Mouse (Mus musculus): ENCODE results near the gene Cdc45. TPM values are rescaled to one million over a fixed set of nuclear protein-coding genes. Genes with fewer than 3 reads are reported as not detected.
A peak's percentile ranks its signal among the peaks of the same experiment; 100 is the strongest.

The Cdc45 gene
- polyA plus RNA-seq, 1 experiment from 2014 or later: 43.8 TPM

DNA sequence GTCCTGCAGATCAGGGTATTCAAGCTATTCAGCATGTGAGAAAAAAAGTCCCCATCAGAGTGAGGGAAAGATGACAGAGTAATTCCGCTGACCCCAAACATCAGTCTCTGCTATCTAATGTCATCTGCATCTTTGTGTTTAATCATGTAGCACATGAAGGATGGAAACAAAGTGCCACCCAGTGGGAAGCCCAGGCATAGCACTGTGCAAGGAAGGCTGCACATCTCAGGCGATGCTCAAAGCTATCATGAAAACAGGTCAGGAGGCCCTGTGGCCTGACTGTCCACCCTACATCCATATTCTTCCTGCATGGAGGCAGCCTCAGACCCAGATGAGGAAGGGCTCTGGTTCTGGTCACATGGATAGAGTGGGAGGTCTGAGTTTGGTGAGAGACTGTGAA, 12.9 kb downstream of the Cdc45 start:
- H3K4me3 ChIP-seq (ENCODE audit: low read depth, low read length): no peak overlapping the region
- no peaks in the 10 kb centered on the region for H3K9me3 ChIP-seq (ENCODE audit: control insufficient read depth, low read depth, low read length)
- no peaks in the 10 kb centered on the region for H3K27me3 ChIP-seq (ENCODE audit: control insufficient read depth, insufficient read depth, low read length)
- no peak for ATAC-seq (ENCODE audit: insufficient number of reproducible peaks, insufficient read depth, low FRiP score, low read depth)
- H3K36me3 ChIP-seq (ENCODE audit: control insufficient read depth, insufficient read depth, low read length): peaks cover 43% of the 10 kb centered on the region
- H3K27ac ChIP-seq (ENCODE audit: low read length): no peak overlapping the region
- 82% methylated on average over 2 of the region's 2 CpGs for WGBS
- H3K4me1 ChIP-seq (ENCODE audit: control insufficient read depth, insufficient read depth, low read length): no peaks in the 10 kb centered on the region
- no peak overlapping the region for H3K9ac ChIP-seq (replicated peaks; ENCODE audit: low read depth, low read length)
- no peak overlapping the region for H3K4me2 ChIP-seq (replicated peaks; ENCODE audit: low read depth, low read length)

DNA sequence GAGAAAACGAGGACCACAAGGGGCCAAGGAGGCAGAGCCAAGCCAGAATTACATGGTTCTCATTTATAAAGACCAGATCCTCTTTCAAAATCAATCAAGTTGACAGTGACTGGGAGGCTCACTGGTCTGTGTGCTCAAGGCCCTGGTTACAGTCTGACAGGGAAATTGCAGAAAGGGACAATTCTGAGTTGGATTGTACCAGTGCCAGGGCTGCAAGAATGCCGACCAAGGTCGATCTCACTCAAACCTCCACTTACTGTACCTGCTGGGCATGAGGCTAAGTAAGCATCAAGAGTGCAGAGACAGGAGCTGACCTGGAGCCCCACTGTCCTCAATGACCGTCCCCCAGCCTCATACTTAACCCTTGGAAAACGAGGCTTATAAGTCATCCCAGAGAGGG, 13.6 kb downstream of the Cdc45 start:
- ATAC-seq (ENCODE audit: insufficient number of reproducible peaks, insufficient read depth, low FRiP score, low read depth): no peak
- H3K9me3 ChIP-seq (ENCODE audit: control insufficient read depth, low read depth, low read length): no peaks in the 10 kb centered on the region
- H3K27ac ChIP-seq (ENCODE audit: low read length): no peak overlapping the region
- H3K27me3 ChIP-seq (ENCODE audit: control insufficient read depth, insufficient read depth, low read length): no peaks in the 10 kb centered on the region
- H3K9ac ChIP-seq (replicated peaks; ENCODE audit: low read depth, low read length): no peak overlapping the region
- 89% methylated on average over 5 of the region's 5 CpGs for WGBS
- H3K4me3 ChIP-seq (ENCODE audit: low read depth, low read length): no peak overlapping the region
- no peaks in the 10 kb centered on the region for H3K4me1 ChIP-seq (ENCODE audit: control insufficient read depth, insufficient read depth, low read length)
- no peak overlapping the region for H3K4me2 ChIP-seq (replicated peaks; ENCODE audit: low read depth, low read length)
- peaks cover 46% of the 10 kb centered on the region for H3K36me3 ChIP-seq (ENCODE audit: control insufficient read depth, insufficient read depth, low read length)

DNA sequence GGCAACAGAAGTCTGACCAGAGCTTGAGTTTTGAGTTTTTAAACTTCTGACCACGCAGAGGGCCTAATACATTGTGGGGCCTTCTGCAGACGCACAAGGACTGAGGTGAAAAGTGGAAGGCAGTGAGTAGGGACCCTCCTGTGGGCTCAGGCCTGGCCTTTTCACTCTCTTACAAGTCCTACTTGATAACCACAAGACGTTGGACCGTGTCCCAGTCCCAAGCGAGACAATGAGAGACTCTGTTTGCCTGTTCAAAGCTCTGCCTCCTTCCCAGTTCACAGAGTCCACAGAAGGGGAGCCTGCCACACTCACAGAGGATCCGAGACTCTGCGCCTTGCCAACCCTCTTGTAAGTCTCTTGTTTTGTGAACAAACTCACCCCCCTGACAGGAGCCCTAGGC, 15.1 kb downstream of the Cdc45 start:
- Histone ChIP-seq H3K27ac (ENCODE audit: low read length) (no peak overlapping the region), H3K4me1 (ENCODE audit: control insufficient read depth, insufficient read depth, low read length) (no peaks in the 10 kb centered on the region), H3K4me3 (ENCODE audit: low read depth, low read length) (no peak overlapping the region), H3K4me2 (replicated peaks; ENCODE audit: low read depth, low read length) (no peak overlapping the region), H3K36me3 (ENCODE audit: control insufficient read depth, insufficient read depth, low read length) (peaks cover 48% of the 10 kb centered on the region), H3K9ac (replicated peaks; ENCODE audit: low read depth, low read length) (no peak overlapping the region), H3K27me3 (ENCODE audit: control insufficient read depth, insufficient read depth, low read length) (no peaks in the 10 kb centered on the region), H3K9me3 (ENCODE audit: control insufficient read depth, low read depth, low read length) (no peaks in the 10 kb centered on the region)
- WGBS: 89% methylated on average over 7 of the region's 7 CpGs
- ATAC-seq (ENCODE audit: insufficient number of reproducible peaks, insufficient read depth, low FRiP score, low read depth): no peak

DNA sequence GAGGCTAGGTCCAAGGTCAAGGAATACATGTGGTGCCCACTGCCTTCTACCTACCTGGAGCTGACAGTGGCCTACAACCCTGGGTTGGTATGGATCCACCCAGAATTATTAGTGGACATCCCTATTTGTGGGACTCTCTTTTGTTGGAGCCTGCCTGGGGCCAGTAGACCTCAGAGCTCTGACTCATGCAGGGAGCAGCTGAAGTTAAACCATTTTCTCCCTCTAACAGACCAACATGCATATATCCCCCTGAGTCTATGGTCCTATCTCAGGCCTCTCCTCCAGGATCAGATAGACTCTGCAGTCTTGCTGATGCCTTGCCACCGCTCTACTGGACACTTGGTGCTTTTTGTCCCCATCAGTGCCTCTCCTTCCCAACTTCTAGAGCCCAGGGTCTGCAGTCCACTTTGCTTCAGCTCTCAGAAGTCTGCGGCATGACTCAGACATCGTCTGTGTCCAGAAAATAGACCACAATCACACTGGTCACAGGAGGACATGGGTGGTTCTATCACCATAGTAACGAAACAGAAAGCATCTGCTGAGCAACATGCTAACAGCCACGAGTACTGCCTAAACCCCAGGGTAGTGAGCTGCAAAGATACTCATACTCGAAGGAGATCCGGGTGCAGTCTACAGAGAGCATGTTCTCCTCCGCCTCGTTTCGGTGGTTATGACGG, 16.4 kb downstream of the Cdc45 start:
- H3K9ac ChIP-seq (replicated peaks; ENCODE audit: low read depth, low read length): no peak overlapping the region
- no peak overlapping the region for H3K27ac ChIP-seq (ENCODE audit: low read length)
- no peak overlapping the region for H3K4me2 ChIP-seq (replicated peaks; ENCODE audit: low read depth, low read length)
- H3K36me3 ChIP-seq (ENCODE audit: control insufficient read depth, insufficient read depth, low read length): peaks cover 43% of the 10 kb centered on the region
- H3K27me3 ChIP-seq (ENCODE audit: control insufficient read depth, insufficient read depth, low read length): no peaks in the 10 kb centered on the region
- 92% methylated on average over 11 of the region's 11 CpGs for WGBS
- no peaks in the 10 kb centered on the region for H3K4me1 ChIP-seq (ENCODE audit: control insufficient read depth, insufficient read depth, low read length)
- no peaks in the 10 kb centered on the region for H3K9me3 ChIP-seq (ENCODE audit: control insufficient read depth, low read depth, low read length)
- no peak overlapping the region for H3K4me3 ChIP-seq (ENCODE audit: low read depth, low read length)
- ATAC-seq (ENCODE audit: insufficient number of reproducible peaks, insufficient read depth, low FRiP score, low read depth): no peak

DNA sequence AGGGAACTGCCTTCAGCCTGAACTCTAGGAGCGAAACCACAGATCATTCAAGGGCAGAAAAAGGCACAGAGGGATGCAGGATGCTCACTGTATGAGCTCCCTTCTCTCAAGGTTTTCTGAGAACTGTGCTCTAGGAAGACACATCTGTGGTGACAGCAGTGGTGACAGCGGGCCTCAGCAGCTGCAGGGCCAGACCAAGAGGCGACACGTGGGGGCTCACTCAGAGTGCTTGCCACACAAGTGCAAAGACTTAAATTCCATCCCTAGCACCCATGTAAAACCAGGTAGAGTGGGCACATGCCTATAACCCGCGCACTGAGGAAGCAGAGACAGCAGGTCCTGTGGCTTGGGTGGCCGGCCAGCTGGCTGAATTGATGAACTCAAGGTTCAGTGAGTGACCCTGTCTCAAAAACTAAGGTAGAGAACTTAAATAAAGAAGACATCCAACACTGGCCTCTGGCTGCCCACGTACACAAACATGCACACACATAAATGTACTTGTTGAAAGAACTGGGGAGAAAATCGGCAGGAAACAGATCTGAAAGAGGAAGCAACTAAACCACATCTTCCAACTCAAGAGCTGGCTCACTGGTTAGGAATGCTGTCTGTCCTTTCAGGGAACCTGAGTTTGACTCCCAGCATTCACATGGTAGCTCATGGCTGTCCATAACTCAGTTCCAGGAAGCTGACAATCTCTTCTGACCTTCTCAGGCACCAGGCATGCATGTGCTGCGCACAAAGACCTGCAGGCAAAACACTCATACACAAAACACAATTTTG, 23.0 kb downstream of the Cdc45 start:
- Histone ChIP-seq H3K9ac (replicated peaks; ENCODE audit: low read depth, low read length) (no peak overlapping the region), H3K27me3 (ENCODE audit: control insufficient read depth, insufficient read depth, low read length) (no peaks in the 10 kb centered on the region), H3K27ac (ENCODE audit: low read length) (no peak overlapping the region), H3K4me2 (replicated peaks; ENCODE audit: low read depth, low read length) (no peak overlapping the region), H3K36me3 (ENCODE audit: control insufficient read depth, insufficient read depth, low read length) (peaks cover 28% of the 10 kb centered on the region), H3K4me1 (ENCODE audit: control insufficient read depth, insufficient read depth, low read length) (no peaks in the 10 kb centered on the region), H3K4me3 (ENCODE audit: low read depth, low read length) (no peak overlapping the region), H3K9me3 (ENCODE audit: control insufficient read depth, low read depth, low read length) (no peaks in the 10 kb centered on the region)
- WGBS: 85% methylated on average over 10 of the region's 10 CpGs
- ATAC-seq (ENCODE audit: insufficient number of reproducible peaks, insufficient read depth, low FRiP score, low read depth): no peak

DNA sequence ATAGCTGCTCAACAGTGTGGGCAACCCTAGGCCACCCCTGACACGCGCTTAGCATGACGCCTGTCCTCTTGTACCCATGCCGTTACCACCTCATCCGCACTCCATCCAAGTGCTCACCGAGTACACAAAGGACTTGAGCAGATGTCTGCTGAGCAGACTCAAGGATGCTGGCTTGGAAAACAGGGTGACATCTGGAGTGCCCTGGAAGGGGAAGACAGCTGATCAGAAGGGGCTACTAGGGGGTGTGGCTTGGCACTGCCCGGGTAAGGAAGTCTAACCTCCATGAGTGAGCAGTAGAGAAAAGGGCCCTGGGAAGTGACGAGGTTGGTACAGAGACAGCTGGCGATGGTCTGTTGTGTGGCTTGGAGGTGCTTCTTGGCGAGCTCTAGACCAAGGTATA, 25.1 kb downstream of the Cdc45 start:
- ATAC-seq (ENCODE audit: insufficient number of reproducible peaks, insufficient read depth, low FRiP score, low read depth): no peak
- Histone ChIP-seq H3K27me3 (ENCODE audit: control insufficient read depth, insufficient read depth, low read length) (no peaks in the 10 kb centered on the region), H3K27ac (ENCODE audit: low read length) (no peak overlapping the region), H3K36me3 (ENCODE audit: control insufficient read depth, insufficient read depth, low read length) (peaks cover 31% of the 10 kb centered on the region), H3K9ac (replicated peaks; ENCODE audit: low read depth, low read length) (no peak overlapping the region), H3K4me1 (ENCODE audit: control insufficient read depth, insufficient read depth, low read length) (no peaks in the 10 kb centered on the region), H3K4me3 (ENCODE audit: low read depth, low read length) (no peak overlapping the region), H3K9me3 (ENCODE audit: control insufficient read depth, low read depth, low read length) (no peaks in the 10 kb centered on the region), H3K4me2 (replicated peaks; ENCODE audit: low read depth, low read length) (no peak overlapping the region)
- 92% methylated on average over 10 of the region's 10 CpGs for WGBS

DNA sequence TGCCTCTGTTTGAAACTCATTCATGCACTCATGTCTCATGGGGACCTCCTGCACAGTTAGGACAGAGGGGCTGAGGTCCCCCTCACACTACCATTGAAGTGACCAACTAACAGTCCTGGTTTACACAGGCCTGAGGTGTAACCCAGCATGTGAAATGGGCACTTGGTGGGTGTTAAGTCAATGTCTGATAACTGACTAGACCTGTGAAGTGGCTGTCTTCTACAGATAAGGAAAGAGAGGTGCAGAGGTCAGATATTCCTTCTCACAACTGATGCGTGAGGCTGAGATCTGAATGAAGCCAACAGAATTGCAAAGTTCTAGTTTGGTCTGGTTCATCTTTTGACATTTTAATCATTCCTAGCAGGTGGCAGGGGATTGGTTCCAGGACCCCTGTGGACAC, 26.3 kb downstream of the Cdc45 start:
- H3K4me2 ChIP-seq (replicated peaks; ENCODE audit: low read depth, low read length): no peak overlapping the region
- H3K9ac ChIP-seq (replicated peaks; ENCODE audit: low read depth, low read length): no peak overlapping the region
- H3K4me3 ChIP-seq (ENCODE audit: low read depth, low read length): no peak overlapping the region
- peaks cover 31% of the 10 kb centered on the region for H3K36me3 ChIP-seq (ENCODE audit: control insufficient read depth, insufficient read depth, low read length)
- no peak overlapping the region for H3K27ac ChIP-seq (ENCODE audit: low read length)
- ATAC-seq (ENCODE audit: insufficient number of reproducible peaks, insufficient read depth, low FRiP score, low read depth): 0 out of 2 replicates have a peak, but pooled peaks have one; percentile 6
- H3K27me3 ChIP-seq (ENCODE audit: control insufficient read depth, insufficient read depth, low read length): no peaks in the 10 kb centered on the region
- no peaks in the 10 kb centered on the region for H3K4me1 ChIP-seq (ENCODE audit: control insufficient read depth, insufficient read depth, low read length)
- no peaks in the 10 kb centered on the region for H3K9me3 ChIP-seq (ENCODE audit: control insufficient read depth, low read depth, low read length)
- WGBS: 98% methylated on average over 1 of the region's 1 CpGs

DNA sequence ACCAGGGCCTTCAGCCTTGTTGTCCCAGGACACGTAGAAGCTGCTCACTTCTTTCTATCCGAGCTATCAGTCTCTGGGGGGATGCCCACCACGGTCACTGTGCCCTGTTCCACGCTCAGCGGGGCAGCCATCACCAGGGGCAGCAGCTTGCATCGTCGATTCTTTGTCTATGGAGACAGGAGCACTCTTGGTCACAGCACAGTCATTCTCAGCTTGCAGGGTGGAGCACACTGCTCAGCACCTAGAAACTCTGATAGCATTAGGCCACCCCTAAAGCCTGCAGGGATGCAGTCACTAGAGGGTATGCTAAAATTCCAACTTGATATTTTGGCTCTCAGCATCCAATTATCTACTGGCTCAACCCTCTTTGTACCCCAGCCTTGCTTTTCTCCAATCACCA, 26.8 kb downstream of the Cdc45 start:
- H3K36me3 ChIP-seq (ENCODE audit: control insufficient read depth, insufficient read depth, low read length): peaks cover 27% of the 10 kb centered on the region
- no peak overlapping the region for H3K4me3 ChIP-seq (ENCODE audit: low read depth, low read length)
- no peaks in the 10 kb centered on the region for H3K27me3 ChIP-seq (ENCODE audit: control insufficient read depth, insufficient read depth, low read length)

More for the DNA sequence above, 26.8 kb downstream of the Cdc45 start:
- no peaks in the 10 kb centered on the region for H3K4me1 ChIP-seq (ENCODE audit: control insufficient read depth, insufficient read depth, low read length)
- H3K27ac ChIP-seq (ENCODE audit: low read length): no peak overlapping the region
- no peak overlapping the region for H3K9ac ChIP-seq (replicated peaks; ENCODE audit: low read depth, low read length)
- H3K9me3 ChIP-seq (ENCODE audit: control insufficient read depth, low read depth, low read length): no peaks in the 10 kb centered on the region
- 95% methylated on average over 7 of the region's 7 CpGs for WGBS
- ATAC-seq (ENCODE audit: insufficient number of reproducible peaks, insufficient read depth, low FRiP score, low read depth): no peak
- no peak overlapping the region for H3K4me2 ChIP-seq (replicated peaks; ENCODE audit: low read depth, low read length)
